9 mouse cellular contexts compared by ENCODE assay signal in genomic region chr13:21326191-21326590, GRCm38 (mm10). TPM values are rescaled to one million over a fixed set of nuclear protein-coding genes. Genes with fewer than 3 reads are reported as not detected.
A peak's percentile ranks its signal among the peaks of the same experiment; 100 is the strongest.
DNase-seq lines count a peak whose midpoint lies in the region; ATAC-seq lines count a peak whose summit lies in the region.
"Had no signal": no experiment of that assay in that cellular context is flagged by ENCODE, and none has a peak within 500 bp of the region (broad histone marks: within the 10 kb centered on the region; RNA-seq: fewer than 3 reads in every experiment).

No protein-coding gene starts in this region.

- no peaks in the 10 kb centered on the region for H3K9me3 ChIP-seq in kidney, embryonic 15.5 days (replicated peaks)
- no peaks in the 10 kb centered on the region for H3K9me3 ChIP-seq in heart, embryonic 12.5 days (replicated peaks)
- no peaks in the 10 kb centered on the region for H3K9me3 ChIP-seq in liver, embryonic 12.5 days (replicated peaks)

- no peak overlapping the region for H3K9ac ChIP-seq in kidney, embryonic 15.5 days
- H3K9ac ChIP-seq in heart, embryonic 12.5 days, result no peak overlapping the region
- no peak overlapping the region for H3K9ac ChIP-seq in liver, embryonic 12.5 days

- no peak overlapping the region for H3K27ac ChIP-seq in kidney, embryonic 15.5 days
- no peak overlapping the region for H3K27ac ChIP-seq in heart, embryonic 12.5 days (ENCODE audit: poor library complexity, severe bottlenecking)
- H3K27ac ChIP-seq in liver, embryonic 12.5 days, result no peak overlapping the region

- DNase-seq in kidney, postnatal 4 days, result no peak
- DNase-seq in c-Kit-positive CD71-positive TER-119-negative erythroid progenitor cells, embryonic 14.5 days (ENCODE audit: low read depth), result peak; percentile 38
- DNase-seq in retina, embryonic 14.5 days (ENCODE audit: low spot score), result peak; percentile 70
- DNase-seq in urinary bladder, adult 2 months (ENCODE audit: low spot score), result no peak
- no peak for DNase-seq in left cerebral cortex, adult 18-20 months (ENCODE audit: low spot score in 2 of 2)

- ATAC-seq in kidney, embryonic 15.5 days (replicated peaks; ENCODE audit: low FRiP score), result peak; percentile 2; the same call in 1 of the 2 replicates
- ATAC-seq in heart, embryonic 12.5 days (ENCODE audit: insufficient number of reproducible peaks, low FRiP score), result no peak
- no peak for ATAC-seq in liver, embryonic 12.5 days

- WGBS in kidney, embryonic 15.5 days, result 5% methylated on average over 4 of the region's 4 CpGs
- WGBS in heart, embryonic 12.5 days, result 5% methylated on average over 4 of the region's 4 CpGs
- 6% methylated on average over 4 of the region's 4 CpGs for WGBS in liver, embryonic 12.5 days (ENCODE audit: insufficient replicate concordance)

- peaks cover 12% of the 10 kb centered on the region for H3K4me1 ChIP-seq in kidney, embryonic 15.5 days
- H3K4me1 ChIP-seq in heart, embryonic 12.5 days (replicated peaks), result peaks cover 3% of the 10 kb centered on the region; the same call in 1 of the 2 replicates
- H3K4me1 ChIP-seq in liver, embryonic 12.5 days, result peaks cover 19% of the 10 kb centered on the region

- peak overlapping the region; percentile 67 for H3K4me2 ChIP-seq in kidney, embryonic 15.5 days
- H3K4me2 ChIP-seq in heart, embryonic 12.5 days, result peak overlapping the region; percentile 71
- H3K4me2 ChIP-seq in liver, embryonic 12.5 days, result peak overlapping the region; percentile 68

- H3K36me3 ChIP-seq in kidney, embryonic 15.5 days, result no peaks in the 10 kb centered on the region
- H3K36me3 ChIP-seq in heart, embryonic 12.5 days, result no peaks in the 10 kb centered on the region
- H3K36me3 ChIP-seq in liver, embryonic 12.5 days, result no peaks in the 10 kb centered on the region

- H3K27me3 ChIP-seq in kidney, embryonic 15.5 days, result 0 out of 2 replicates have a peak, but pooled peaks cover 8% of the 10 kb centered on the region
- H3K27me3 ChIP-seq in heart, embryonic 12.5 days (replicated peaks), result no peaks in the 10 kb centered on the region
- H3K27me3 ChIP-seq in liver, embryonic 12.5 days (replicated peaks), result peaks cover 45% of the 10 kb centered on the region

- H3K4me3 ChIP-seq in kidney, embryonic 15.5 days (replicated peaks), result peak overlapping the region; percentile 48
- H3K4me3 ChIP-seq in heart, embryonic 12.5 days, result peak overlapping the region; percentile 65
- 0 out of 2 replicates have a peak overlapping the region, but pooled peaks have one; percentile 53 for H3K4me3 ChIP-seq in liver, embryonic 12.5 days

RNA-seq across cellular contexts. Expression of gene Gpx6, which starts 14.3 kb away (rescaled TPM):
- 5.2 and 6.1 TPM in 2 replicates for polyA plus RNA-seq in kidney, embryonic 15.5 days (2015; fragmentation: Nextera tagmentation; extraction: Ambion mirVana)
- not detected in 2 replicates for polyA plus RNA-seq in heart, embryonic 12.5 days (2016; fragmentation: Nextera tagmentation; extraction: Ambion mirVana)
- not detected in 2 replicates for polyA plus RNA-seq in liver, embryonic 12.5 days (2016; fragmentation: Nextera tagmentation; extraction: Ambion mirVana)
- polyA plus RNA-seq in urinary bladder, adult 2 months (2012; rRNA removed), result not detected in 2 replicates
- under 1 TPM; 0.33 to 0.37 TPM for total RNA-seq in left cerebral cortex, adult 18-20 months (2021)

RNA-seq across cellular contexts. Expression of gene Olfr1367, which starts 20.5 kb away (rescaled TPM):
- not detected in 2 replicates for polyA plus RNA-seq in kidney, embryonic 15.5 days (2015; fragmentation: Nextera tagmentation; extraction: Ambion mirVana)
- polyA plus RNA-seq in heart, embryonic 12.5 days (2016; fragmentation: Nextera tagmentation; extraction: Ambion mirVana), result not detected in 2 replicates
- not detected in 2 replicates for polyA plus RNA-seq in liver, embryonic 12.5 days (2016; fragmentation: Nextera tagmentation; extraction: Ambion mirVana)
- not detected in 2 replicates for polyA plus RNA-seq in urinary bladder, adult 2 months (2012; rRNA removed)
- not detected for total RNA-seq in left cerebral cortex, adult 18-20 months (2021)
- polyA plus RNA-seq: testis, adult 2 months had no signal

RNA-seq across cellular contexts. Expression of gene Gpx5, which starts 33.7 kb away (rescaled TPM):
- polyA plus RNA-seq in kidney, embryonic 15.5 days (2015; fragmentation: Nextera tagmentation; extraction: Ambion mirVana), result not detected in 2 replicates
- not detected in 2 replicates for polyA plus RNA-seq in heart, embryonic 12.5 days (2016; fragmentation: Nextera tagmentation; extraction: Ambion mirVana)
- polyA plus RNA-seq in liver, embryonic 12.5 days (2016; fragmentation: Nextera tagmentation; extraction: Ambion mirVana), result not detected in 2 replicates
- 0.10 TPM in 1 of 2 replicates, not detected in the other for polyA plus RNA-seq in urinary bladder, adult 2 months (2012; rRNA removed)
- total RNA-seq in left cerebral cortex, adult 18-20 months (2021), result not detected
- polyA plus RNA-seq: testis, adult 2 months had no signal

RNA-seq across cellular contexts. Expression of gene Zscan12, which starts 36.4 kb away (rescaled TPM):
- 12.4 and 12.7 TPM in 2 replicates for polyA plus RNA-seq in kidney, embryonic 15.5 days (2015; fragmentation: Nextera tagmentation; extraction: Ambion mirVana)
- 8.8 and 9.9 TPM in 2 replicates for polyA plus RNA-seq in heart, embryonic 12.5 days (2016; fragmentation: Nextera tagmentation; extraction: Ambion mirVana)
- 5.5 and 5.8 TPM in 2 replicates for polyA plus RNA-seq in liver, embryonic 12.5 days (2016; fragmentation: Nextera tagmentation; extraction: Ambion mirVana)
- polyA plus RNA-seq in urinary bladder, adult 2 months (2012; rRNA removed), result 7.9 and 8.0 TPM in 2 replicates
- 1 to 10 TPM; 8.3 to 8.9 TPM for total RNA-seq in left cerebral cortex, adult 18-20 months (2021)

Comparison
In these comparisons a context has a peak if more than half of its experiments do, and no peak if none do; other contexts are left out.
1. DNase-seq: peak in c-Kit-positive CD71-positive TER-119-negative erythroid progenitor cells, embryonic 14.5 days (single experiment) and retina, embryonic 14.5 days (single experiment); none in kidney, postnatal 4 days (0 of 2), urinary bladder, adult 2 months (single experiment) and left cerebral cortex, adult 18-20 months (0 of 2).
2. Peak in every context shown above with its lines, with median percentiles within 50 percentile points of each other: H3K4me2 ChIP-seq and H3K4me3 ChIP-seq.